Mouse (Mus musculus) embryonic facial prominence, embryonic 15.5 days (tissue): ENCODE data around the gene Nme1. TPM values are rescaled to one million over a fixed set of nuclear protein-coding genes. Genes with fewer than 3 reads are reported as not detected.

ENCODE experiments used
- ATAC-seq: fragments of 200-750 bp; cut with Nextera tagmentation; 2 replicates; pipeline ENCODE4 v1.8.0; 2017; ENCODE audit warnings: low read depth, moderate TSS enrichment; ENCODE audit not compliant: insufficient number of reproducible peaks, low FRiP score, low TSS enrichment
- H3K27ac ChIP-seq: fragments of 300-500 bp; sonication (generic); replicated peaks from 2 replicates; pipeline ENCODE4 v1.5.1; 2015; ENCODE audit warnings: mild to moderate bottlenecking, inconsistent platforms
- H3K27me3 ChIP-seq: fragments of 300-500 bp; sonication (generic); 2 replicates; pipeline ENCODE4 v1.6.1; 2015; ENCODE audit warnings: inconsistent platforms
- H3K36me3 ChIP-seq: fragments of 300-500 bp; sonication (generic); 2 replicates; pipeline ENCODE4 v1.6.1; 2015; ENCODE audit warnings: mild to moderate bottlenecking, inconsistent platforms
- H3K4me1 ChIP-seq: fragments of 300-500 bp; sonication (generic); 2 replicates; pipeline ENCODE4 v1.6.1; 2015; ENCODE audit warnings: inconsistent platforms
- H3K4me2 ChIP-seq: fragments of 300-500 bp; sonication (generic); replicated peaks from 2 replicates; pipeline ENCODE4 v1.6.1; 2015; ENCODE audit warnings: mild to moderate bottlenecking, inconsistent platforms
- H3K4me3 ChIP-seq: fragments of 300-500 bp; sonication (generic); replicated peaks from 2 replicates; pipeline ENCODE4 v1.5.1; 2015; ENCODE audit warnings: mild to moderate bottlenecking, inconsistent platforms
- H3K9ac ChIP-seq: fragments of 300-500 bp; sonication (generic); 2 replicates; pipeline ENCODE4 v1.6.1; 2015; ENCODE audit warnings: inconsistent platforms
- H3K9me3 ChIP-seq: fragments of 300-500 bp; sonication (generic); replicated peaks from 2 replicates; pipeline ENCODE4 v1.6.1; 2016; ENCODE audit warnings: inconsistent platforms
- WGBS: fragments of 180-500 bp; shearing (Covaris S2); methylation state at CpG from one replicate; pipeline ENCODE4 v1.1.7; 2015; 5-methylcytosine and 5-hydroxymethylcytosine counted together
- polyA plus RNA-seq: library from polyadenylated mRNA; unstranded; fragments of >200 nt; fragmentation: Nextera tagmentation; extraction: Ambion mirVana; gene quantifications from 2 replicates; pipeline ENCODE4 v1.2.1, GENCODE M21; 2015

Gene Nme1
- polyA plus RNA-seq, 1 experiment from 2014 or later, result 107 TPM

DNA sequence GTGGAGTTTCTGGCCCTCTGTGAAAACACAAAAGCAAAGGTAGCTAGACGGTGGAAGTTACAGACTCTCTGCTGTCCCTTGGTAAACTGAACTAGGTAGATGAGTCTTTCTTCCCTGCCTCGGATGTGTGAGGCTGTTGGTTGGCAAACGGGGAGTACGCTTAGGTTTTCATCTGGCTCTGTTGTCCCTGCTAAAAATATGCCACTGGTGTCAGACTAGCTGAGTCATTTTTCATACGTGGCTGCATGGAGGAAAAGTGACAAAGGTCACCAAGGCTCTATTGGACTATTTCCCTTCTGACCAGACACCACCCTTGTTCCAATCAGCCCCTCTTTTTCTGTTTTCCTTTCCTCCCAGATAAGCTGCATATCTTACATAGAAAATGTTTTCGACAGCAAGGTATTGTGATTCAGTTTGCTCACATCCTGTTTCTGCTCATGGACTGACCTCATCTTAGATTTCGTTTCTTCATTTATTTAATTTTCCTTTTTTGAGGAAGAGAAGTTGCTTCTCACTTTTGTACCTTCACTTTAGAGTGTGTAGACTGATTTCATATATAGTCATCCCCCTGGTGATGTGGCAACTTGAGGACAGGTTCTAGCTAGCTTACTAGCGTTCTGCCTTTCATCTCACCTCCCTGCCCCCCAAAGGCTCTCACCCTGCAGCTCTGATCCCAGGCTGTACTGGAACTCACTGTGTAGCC, 19.5 kb upstream of the Nme1 start:
- 59% methylated on average over 8 of the region's 8 CpGs for WGBS
- Histone ChIP-seq H3K4me2 (no peak overlapping the region), H3K27me3 (no peaks in the 10 kb centered on the region), H3K4me3 (no peak overlapping the region), H3K9me3 (no peaks in the 10 kb centered on the region), H3K27ac (peak overlapping the region; percentile 79), H3K36me3 (no peaks in the 10 kb centered on the region), H3K9ac (no peak overlapping the region), H3K4me1 (no peaks in the 10 kb centered on the region)
- no peak for ATAC-seq

DNA sequence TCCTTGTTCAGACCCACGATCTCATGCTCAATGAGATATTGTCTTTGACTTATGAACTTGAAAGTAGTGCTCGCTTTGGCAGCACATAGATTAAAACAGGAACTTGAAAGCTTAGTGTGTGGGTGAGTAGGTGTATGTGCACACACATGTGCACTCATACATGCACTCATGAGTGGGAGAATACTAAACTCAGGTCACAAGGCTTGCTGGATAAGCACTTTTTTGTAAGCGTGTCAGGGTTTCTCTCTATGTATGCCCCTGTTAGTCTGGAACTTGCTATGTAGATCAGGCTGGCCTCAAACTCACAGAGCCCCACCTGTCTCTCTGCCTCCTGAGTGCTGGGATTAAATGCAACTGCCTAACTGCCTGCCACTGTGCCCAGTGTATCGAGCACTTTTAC, 18.7 kb upstream of the Nme1 start:
- H3K27me3 ChIP-seq, result no peaks in the 10 kb centered on the region
- H3K4me2 ChIP-seq, result no peak overlapping the region
- no peak overlapping the region for H3K27ac ChIP-seq
- H3K36me3 ChIP-seq, result no peaks in the 10 kb centered on the region
- H3K4me1 ChIP-seq, result no peaks in the 10 kb centered on the region
- H3K9me3 ChIP-seq, result no peaks in the 10 kb centered on the region
- H3K4me3 ChIP-seq, result no peak overlapping the region
- no peak for ATAC-seq
- H3K9ac ChIP-seq, result no peak overlapping the region
- 81% methylated on average over 4 of the region's 4 CpGs for WGBS

DNA sequence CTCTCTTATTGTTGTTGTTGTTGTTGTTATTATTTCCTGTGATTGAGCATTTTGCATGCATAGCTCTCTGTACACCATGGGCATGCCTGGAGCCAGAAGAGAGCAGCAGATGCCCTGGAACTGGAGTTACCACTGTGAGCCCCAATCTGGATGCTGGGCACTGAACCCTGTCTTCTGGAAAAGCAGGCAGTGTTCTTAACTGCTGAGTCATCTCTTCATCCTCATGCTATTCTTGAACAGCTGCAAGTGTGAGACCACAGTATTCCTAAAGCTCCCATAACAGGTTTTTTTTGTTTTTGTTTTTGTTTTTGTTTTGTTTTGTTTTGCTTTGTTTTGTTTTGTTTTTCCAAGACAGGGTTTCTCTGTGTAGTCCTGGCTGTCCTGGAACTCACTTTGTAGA, 18.0 kb upstream of the Nme1 start:
- H3K27me3 ChIP-seq, result no peaks in the 10 kb centered on the region
- no peaks in the 10 kb centered on the region for H3K4me1 ChIP-seq
- H3K9ac ChIP-seq, result no peak overlapping the region
- no peak for ATAC-seq
- H3K4me3 ChIP-seq, result no peak overlapping the region
- no peak overlapping the region for H3K27ac ChIP-seq
- no peaks in the 10 kb centered on the region for H3K36me3 ChIP-seq
- no peaks in the 10 kb centered on the region for H3K9me3 ChIP-seq
- H3K4me2 ChIP-seq, result no peak overlapping the region

DNA sequence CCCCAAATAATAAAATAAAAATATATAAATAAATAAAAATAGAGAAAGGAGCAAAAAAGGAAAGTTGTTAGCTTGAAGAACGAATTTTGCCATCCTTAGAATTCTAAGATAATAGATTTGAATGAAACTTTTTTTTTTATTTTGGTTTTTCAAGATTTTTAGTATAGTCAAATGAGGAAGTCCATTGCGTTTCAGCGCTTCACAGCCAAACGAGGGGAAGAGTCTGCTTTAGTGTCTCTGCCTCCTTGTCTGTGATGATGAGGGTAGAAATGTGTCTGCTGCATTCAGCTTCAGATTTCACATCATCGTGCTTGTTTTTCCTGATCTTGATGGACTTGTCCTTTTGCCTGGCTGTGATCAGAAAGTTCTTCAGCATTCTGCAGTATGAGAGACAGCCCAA, 16.9 kb upstream of the Nme1 start:
- Histone ChIP-seq H3K27ac (no peak overlapping the region), H3K27me3 (no peaks in the 10 kb centered on the region), H3K4me2 (no peak overlapping the region), H3K9ac (no peak overlapping the region), H3K36me3 (no peaks in the 10 kb centered on the region), H3K9me3 (no peaks in the 10 kb centered on the region), H3K4me1 (no peaks in the 10 kb centered on the region), H3K4me3 (no peak overlapping the region)
- ATAC-seq, result no peak
- 84% methylated on average over 5 of the region's 5 CpGs for WGBS

DNA sequence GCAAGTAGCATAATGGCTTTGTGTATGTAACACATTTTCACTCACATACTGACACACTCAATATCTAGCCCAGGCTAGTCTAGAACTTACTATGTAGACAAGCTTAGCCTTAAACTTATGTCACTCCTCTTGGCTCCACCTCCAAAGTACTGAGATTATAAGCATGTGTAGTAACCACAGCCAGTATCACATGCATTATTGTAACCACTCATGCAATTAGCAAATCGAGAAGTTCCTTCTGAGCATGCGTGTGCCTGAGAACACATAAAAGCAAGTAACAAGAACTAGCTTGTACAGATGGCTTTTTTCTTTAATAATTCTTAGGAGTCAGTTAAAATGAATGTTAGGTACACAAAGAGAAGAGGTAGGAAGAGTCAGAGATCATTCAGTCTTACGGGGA, 16.3 kb upstream of the Nme1 start:
- 72% methylated on average over 3 of the region's 3 CpGs for WGBS
- Histone ChIP-seq H3K4me1 (no peaks in the 10 kb centered on the region), H3K9ac (no peak overlapping the region), H3K27me3 (no peaks in the 10 kb centered on the region), H3K27ac (no peak overlapping the region), H3K36me3 (no peaks in the 10 kb centered on the region), H3K4me3 (no peak overlapping the region), H3K4me2 (no peak overlapping the region), H3K9me3 (no peaks in the 10 kb centered on the region)
- no peak for ATAC-seq

DNA sequence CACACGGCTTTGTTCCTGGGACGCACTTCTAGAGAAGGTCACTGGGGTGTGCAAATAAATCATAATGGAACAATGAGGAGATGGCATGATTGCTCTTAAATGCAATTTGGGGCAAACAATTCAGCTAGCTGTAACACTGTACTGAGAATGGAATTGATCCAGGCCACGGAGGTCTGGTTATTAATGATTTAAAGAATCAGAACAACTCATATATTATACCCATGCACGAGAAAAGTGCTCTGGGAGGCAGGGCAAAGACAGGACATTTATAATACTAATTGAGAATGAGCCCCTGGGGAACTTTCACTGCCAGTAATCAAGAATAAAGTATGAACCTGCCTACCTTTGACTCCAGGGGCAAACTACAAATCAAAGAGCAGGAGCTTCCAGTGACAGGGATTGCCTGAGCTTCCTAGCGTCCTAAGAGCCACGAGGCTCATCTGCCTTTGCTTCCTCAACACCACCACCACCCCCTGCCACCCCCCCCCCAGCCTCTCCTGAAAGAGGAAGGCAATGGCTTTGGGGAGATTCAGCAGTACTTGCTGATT, 11.3 kb upstream of the Nme1 start:
- Histone ChIP-seq H3K27ac (no peak overlapping the region), H3K4me2 (no peak overlapping the region), H3K4me3 (no peak overlapping the region), H3K9me3 (no peaks in the 10 kb centered on the region), H3K27me3 (no peaks in the 10 kb centered on the region), H3K36me3 (no peaks in the 10 kb centered on the region), H3K9ac (no peak overlapping the region), H3K4me1 (no peaks in the 10 kb centered on the region)
- 47% methylated on average over 6 of the region's 6 CpGs for WGBS
- no peak for ATAC-seq

DNA sequence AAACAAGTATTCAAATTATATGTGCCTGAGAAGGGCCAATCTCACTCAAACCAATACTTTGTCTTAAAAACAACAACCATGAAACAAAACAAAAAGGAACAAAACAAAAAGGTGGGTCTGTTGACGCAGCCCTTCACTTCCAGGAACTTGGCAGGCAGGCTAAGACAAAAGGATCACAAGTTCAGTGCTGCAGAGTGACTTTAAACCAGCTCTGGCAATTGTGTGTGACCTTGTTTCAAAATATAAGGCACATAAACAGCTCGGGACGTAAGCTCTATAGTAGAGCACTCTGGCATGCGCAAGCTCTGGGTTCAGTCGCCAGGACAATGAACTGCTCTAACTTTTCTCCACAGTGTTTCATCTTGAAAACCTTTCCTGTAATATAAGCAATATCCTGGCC, 4.6 kb upstream of the Nme1 start:
- H3K27me3 ChIP-seq, result no peaks in the 10 kb centered on the region
- H3K9ac ChIP-seq, result no peak overlapping the region
- no peaks in the 10 kb centered on the region for H3K4me1 ChIP-seq
- no peaks in the 10 kb centered on the region for H3K9me3 ChIP-seq
- H3K36me3 ChIP-seq, result no peaks in the 10 kb centered on the region
- no peak overlapping the region for H3K27ac ChIP-seq
- 79% methylated on average over 5 of the region's 5 CpGs for WGBS
- H3K4me2 ChIP-seq, result no peak overlapping the region
- H3K4me3 ChIP-seq, result no peak overlapping the region
- no peak for ATAC-seq

DNA sequence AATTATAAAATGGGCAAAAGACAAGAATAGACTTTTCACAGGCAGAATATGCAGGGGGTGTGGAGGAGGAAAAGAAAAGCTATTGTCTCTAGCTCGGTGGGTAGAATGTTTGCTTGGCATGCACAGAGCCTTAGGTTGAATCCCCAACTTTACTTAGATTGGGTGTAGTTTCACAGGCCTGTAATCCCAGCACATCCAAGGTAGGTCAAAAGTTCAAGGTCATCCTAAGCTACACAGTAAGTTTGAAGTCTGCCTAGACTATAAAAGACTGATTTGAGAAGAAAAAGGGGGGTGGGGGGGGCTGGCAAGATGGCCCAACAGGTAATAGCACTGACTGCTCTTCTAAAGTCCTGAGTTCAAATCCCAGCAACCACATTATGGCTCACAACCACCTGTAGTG, 1.5 kb upstream of the Nme1 start:
- ATAC-seq, result no peak
- no peak overlapping the region for H3K4me2 ChIP-seq
- 67% methylated on average over 1 of the region's 1 CpGs for WGBS
- H3K27ac ChIP-seq, result no peak overlapping the region
- H3K9me3 ChIP-seq, result no peaks in the 10 kb centered on the region
- H3K36me3 ChIP-seq, result peaks cover 10% of the 10 kb centered on the region; the same call in 1 of the 2 replicates
- no peaks in the 10 kb centered on the region for H3K27me3 ChIP-seq
- peaks cover 6% of the 10 kb centered on the region for H3K4me1 ChIP-seq
- H3K4me3 ChIP-seq, result no peak overlapping the region
- no peak overlapping the region for H3K9ac ChIP-seq

DNA sequence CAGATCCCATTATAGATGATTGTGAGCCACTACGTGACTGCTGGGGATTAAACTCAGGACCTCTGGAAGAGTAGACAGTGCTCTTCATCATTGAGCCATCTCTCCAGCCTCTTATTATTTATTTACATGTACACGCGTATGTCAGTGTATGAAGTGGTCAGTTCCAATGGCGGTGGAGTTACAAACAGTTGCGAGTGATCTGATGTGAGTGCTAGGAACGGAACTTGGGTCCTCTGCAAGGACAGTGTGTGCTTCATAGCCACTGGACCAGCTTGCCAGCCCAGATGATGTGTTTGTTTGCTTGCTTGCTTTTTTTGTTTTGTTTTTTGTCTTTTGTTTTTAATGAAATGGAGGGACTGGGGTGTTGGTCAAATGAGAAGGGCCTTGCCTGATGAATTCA, 850 bp upstream of the Nme1 start:
- 90% methylated on average over 6 of the region's 6 CpGs for WGBS
- no peak overlapping the region for H3K9ac ChIP-seq

DNA sequence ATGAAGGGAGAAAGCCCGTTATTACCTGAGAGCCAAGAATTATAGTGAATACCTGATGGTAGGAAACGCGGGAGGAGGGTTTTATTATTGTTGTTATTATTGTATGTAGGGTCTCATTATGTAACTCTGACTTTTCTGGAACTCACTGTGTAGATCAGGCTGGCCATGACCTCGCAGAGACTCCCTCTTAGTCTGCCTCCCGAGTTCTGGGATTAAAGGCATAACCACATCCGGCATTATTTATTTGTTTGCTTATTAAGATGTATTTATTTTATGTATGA, 467 bp upstream of the Nme1 start:
- peaks cover 6% of the 10 kb centered on the region for H3K4me1 ChIP-seq
- H3K27ac ChIP-seq, result peak overlapping the region; percentile 28; the same call in 1 of the 2 replicates
- no peak overlapping the region for H3K9ac ChIP-seq
- peak overlapping the region; percentile 58 for H3K4me2 ChIP-seq
- whole genome bisulfite sequencing, result 44% methylated on average over 6 of the region's 6 CpGs
- H3K27me3 ChIP-seq, result no peaks in the 10 kb centered on the region
- H3K4me3 ChIP-seq, result peak overlapping the region; percentile 65
- peaks cover 21% of the 10 kb centered on the region for H3K36me3 ChIP-seq
- ATAC-seq, result no peak
- no peaks in the 10 kb centered on the region for H3K9me3 ChIP-seq

More for the DNA sequence above, 850 bp upstream of the Nme1 start:
- peaks cover 17% of the 10 kb centered on the region; the same call in 1 of the 2 replicates for H3K36me3 ChIP-seq
- no peak for ATAC-seq
- peak overlapping the region; percentile 58 for H3K4me2 ChIP-seq
- no peak overlapping the region for H3K27ac ChIP-seq
- H3K4me1 ChIP-seq, result peaks cover 6% of the 10 kb centered on the region
- no peak overlapping the region for H3K4me3 ChIP-seq
- H3K9me3 ChIP-seq, result no peaks in the 10 kb centered on the region
- no peaks in the 10 kb centered on the region for H3K27me3 ChIP-seq

DNA sequence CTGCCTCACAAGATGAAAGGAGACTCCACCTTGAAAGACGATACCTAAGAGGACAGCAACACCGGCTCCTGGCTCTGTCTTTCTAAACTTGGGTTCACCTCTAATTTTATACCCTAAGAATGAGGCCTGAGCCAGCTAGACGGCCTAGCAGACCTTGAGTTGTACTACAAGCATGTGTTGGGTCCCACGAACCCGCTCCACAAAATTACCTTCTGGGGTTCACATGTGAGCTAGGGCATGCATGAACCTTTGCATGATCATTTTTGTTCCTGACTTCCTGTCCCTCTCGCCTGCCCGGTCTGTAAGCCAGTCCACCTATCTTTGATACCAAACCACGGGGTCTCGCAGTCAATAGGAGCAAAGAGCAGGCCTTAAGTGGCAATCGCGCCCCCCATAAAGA, 940 bp downstream of the Nme1 start:
- H3K36me3 ChIP-seq, result peaks cover 28% of the 10 kb centered on the region

DNA sequence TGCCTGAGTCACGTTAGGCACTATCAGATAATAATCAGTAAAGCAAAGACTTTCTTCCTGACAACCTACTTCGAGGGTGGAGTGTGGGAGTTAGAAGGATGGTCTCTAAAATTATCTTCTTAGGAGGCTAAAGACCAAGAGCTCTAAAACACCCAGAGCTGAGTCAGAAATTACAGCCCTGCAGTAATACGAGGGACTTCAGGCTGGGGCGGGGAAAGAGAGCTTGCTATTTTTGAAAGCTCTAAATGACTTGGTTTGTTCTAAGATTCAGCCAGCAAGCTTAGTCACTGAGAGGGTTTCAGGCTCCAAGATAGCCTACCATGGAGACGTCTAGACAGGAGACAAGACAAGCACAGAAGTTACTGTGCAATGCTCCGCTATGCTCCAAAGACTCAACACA, 2.9 kb downstream of the Nme1 start:
- ATAC-seq, result no peak
- Histone ChIP-seq H3K9me3 (no peaks in the 10 kb centered on the region), H3K4me3 (no peak overlapping the region), H3K36me3 (peaks cover 45% of the 10 kb centered on the region), H3K27me3 (no peaks in the 10 kb centered on the region), H3K4me1 (peaks cover 6% of the 10 kb centered on the region), H3K27ac (no peak overlapping the region), H3K4me2 (no peak overlapping the region), H3K9ac (no peak overlapping the region)
- WGBS, result 79% methylated on average over 6 of the region's 6 CpGs

More for the DNA sequence above, 940 bp downstream of the Nme1 start:
- peak overlapping the region; percentile 65 for H3K4me3 ChIP-seq
- 2% methylated on average over 11 of the region's 11 CpGs for WGBS
- H3K4me1 ChIP-seq, result peaks cover 6% of the 10 kb centered on the region
- peak overlapping the region; percentile 65 for H3K27ac ChIP-seq
- H3K9me3 ChIP-seq, result no peaks in the 10 kb centered on the region
- peak overlapping the region; percentile 48 for H3K9ac ChIP-seq
- no peaks in the 10 kb centered on the region for H3K27me3 ChIP-seq
- no peak for ATAC-seq
- peak overlapping the region; percentile 58 for H3K4me2 ChIP-seq
